Mouse (Mus musculus): ENCODE measurements around the gene Cat. TPM values are rescaled to one million over a fixed set of nuclear protein-coding genes. Genes with fewer than 3 reads are reported as not detected.
A peak's percentile ranks its signal among the peaks of the same experiment; 100 is the strongest.

Gene Cat
- polyA plus RNA-seq, 1 experiment from 2014 or later: 118 TPM

- H3K9me3 ChIP-seq (replicated peaks; ENCODE audit: control insufficient read depth, low read length): no peaks in the 10 kb centered on the region
- H3K9ac ChIP-seq (ENCODE audit: low read length): no peak overlapping the region
- no peaks in the 10 kb centered on the region for H3K36me3 ChIP-seq (ENCODE audit: control insufficient read depth, insufficient read depth, low read length)
- H3K4me2 ChIP-seq (ENCODE audit: low read depth, low read length): no peak overlapping the region
- H3K4me3 ChIP-seq (replicated peaks; ENCODE audit: low read length): no peak overlapping the region
- 40% methylated on average over 15 of the region's 15 CpGs for WGBS
- no peak for ATAC-seq (ENCODE audit: insufficient read depth, low FRiP score)
- no peak overlapping the region for H3K27ac ChIP-seq (ENCODE audit: low read length)
- no peaks in the 10 kb centered on the region for H3K27me3 ChIP-seq (ENCODE audit: control insufficient read depth, insufficient read depth, low read length)
- no peaks in the 10 kb centered on the region for H3K4me1 ChIP-seq (ENCODE audit: control insufficient read depth, insufficient read depth, low read length)
Observed at GRCm38 (mm10) chr2:103420650-103421507, 64.1 kb downstream of the Cat start.

GRCm38 (mm10) chr2:103415774-103416173 is 69.2 kb downstream of the Cat start:
- Histone ChIP-seq H3K4me2 (ENCODE audit: low read depth, low read length) (no peak overlapping the region), H3K9ac (ENCODE audit: low read length) (no peak overlapping the region), H3K4me1 (ENCODE audit: control insufficient read depth, insufficient read depth, low read length) (no peaks in the 10 kb centered on the region), H3K27ac (ENCODE audit: low read length) (no peak overlapping the region), H3K27me3 (ENCODE audit: control insufficient read depth, insufficient read depth, low read length) (no peaks in the 10 kb centered on the region), H3K36me3 (ENCODE audit: control insufficient read depth, insufficient read depth, low read length) (no peaks in the 10 kb centered on the region), H3K4me3 (replicated peaks; ENCODE audit: low read length) (no peak overlapping the region), H3K9me3 (replicated peaks; ENCODE audit: control insufficient read depth, low read length) (no peaks in the 10 kb centered on the region)
- ATAC-seq (ENCODE audit: insufficient read depth, low FRiP score): no peak
- WGBS: 80% methylated on average over 3 of the region's 3 CpGs

GRCm38 (mm10) chr2:103413381-103413780 is 71.6 kb downstream of the Cat start:
- Histone ChIP-seq H3K27ac (ENCODE audit: low read length) (no peak overlapping the region), H3K27me3 (ENCODE audit: control insufficient read depth, insufficient read depth, low read length) (no peaks in the 10 kb centered on the region), H3K4me1 (ENCODE audit: control insufficient read depth, insufficient read depth, low read length) (no peaks in the 10 kb centered on the region), H3K9ac (ENCODE audit: low read length) (no peak overlapping the region), H3K4me3 (replicated peaks; ENCODE audit: low read length) (no peak overlapping the region), H3K4me2 (ENCODE audit: low read depth, low read length) (no peak overlapping the region), H3K9me3 (replicated peaks; ENCODE audit: control insufficient read depth, low read length) (no peaks in the 10 kb centered on the region), H3K36me3 (ENCODE audit: control insufficient read depth, insufficient read depth, low read length) (no peaks in the 10 kb centered on the region)
- peak; percentile 35; the same call in 1 of the 2 replicates for ATAC-seq (ENCODE audit: insufficient read depth, low FRiP score)
- 38% methylated on average over 5 of the region's 5 CpGs for WGBS

GRCm38 (mm10) chr2:103411816-103412215 is 73.1 kb downstream of the Cat start:
- Histone ChIP-seq H3K4me1 (ENCODE audit: control insufficient read depth, insufficient read depth, low read length) (no peaks in the 10 kb centered on the region), H3K9me3 (replicated peaks; ENCODE audit: control insufficient read depth, low read length) (no peaks in the 10 kb centered on the region), H3K36me3 (ENCODE audit: control insufficient read depth, insufficient read depth, low read length) (no peaks in the 10 kb centered on the region), H3K4me3 (replicated peaks; ENCODE audit: low read length) (no peak overlapping the region), H3K4me2 (ENCODE audit: low read depth, low read length) (no peak overlapping the region), H3K27ac (ENCODE audit: low read length) (no peak overlapping the region), H3K9ac (ENCODE audit: low read length) (no peak overlapping the region), H3K27me3 (ENCODE audit: control insufficient read depth, insufficient read depth, low read length) (no peaks in the 10 kb centered on the region)
- WGBS: 86% methylated on average over 3 of the region's 3 CpGs
- ATAC-seq (ENCODE audit: insufficient read depth, low FRiP score): no peak

GRCm38 (mm10) chr2:103411348-103411747 is 73.6 kb downstream of the Cat start, which contains the start of gene Elf5:
Gene Elf5 (plus strand): TSS chr2:103411688.
- Histone ChIP-seq H3K4me1 (ENCODE audit: control insufficient read depth, insufficient read depth, low read length) (no peaks in the 10 kb centered on the region), H3K27ac (ENCODE audit: low read length) (no peak within 1 kb of the TSS)
- 74% methylated on average over 6 of the region's 6 CpGs for WGBS

GRCm38 (mm10) chr2:103406239-103406638 is 78.7 kb downstream of the Cat start:
- H3K36me3 ChIP-seq (ENCODE audit: control insufficient read depth, insufficient read depth, low read length): no peaks in the 10 kb centered on the region
- no peak for ATAC-seq (ENCODE audit: insufficient read depth, low FRiP score)
- 56% methylated on average over 3 of the region's 3 CpGs for WGBS
- no peak overlapping the region for H3K9ac ChIP-seq (ENCODE audit: low read length)
- H3K27ac ChIP-seq (ENCODE audit: low read length): no peak overlapping the region
- no peak overlapping the region for H3K4me2 ChIP-seq (ENCODE audit: low read depth, low read length)
- no peaks in the 10 kb centered on the region for H3K4me1 ChIP-seq (ENCODE audit: control insufficient read depth, insufficient read depth, low read length)
- no peak overlapping the region for H3K4me3 ChIP-seq (replicated peaks; ENCODE audit: low read length)
- H3K27me3 ChIP-seq (ENCODE audit: control insufficient read depth, insufficient read depth, low read length): no peaks in the 10 kb centered on the region
- H3K9me3 ChIP-seq (replicated peaks; ENCODE audit: control insufficient read depth, low read length): no peaks in the 10 kb centered on the region

More at GRCm38 (mm10) chr2:103411348-103411747, 73.6 kb downstream of the Cat start, which contains the start of gene Elf5:
- no peak for ATAC-seq (ENCODE audit: insufficient read depth, low FRiP score)
- H3K9me3 ChIP-seq (replicated peaks; ENCODE audit: control insufficient read depth, low read length): no peaks in the 10 kb centered on the region
- no peak within 1 kb of the TSS for H3K4me2 ChIP-seq (ENCODE audit: low read depth, low read length)
- H3K27me3 ChIP-seq (ENCODE audit: control insufficient read depth, insufficient read depth, low read length): no peaks in the 10 kb centered on the region
- H3K9ac ChIP-seq (ENCODE audit: low read length): no peak within 1 kb of the TSS
- no peaks in the 10 kb centered on the region for H3K36me3 ChIP-seq (ENCODE audit: control insufficient read depth, insufficient read depth, low read length)
- H3K4me3 ChIP-seq (replicated peaks; ENCODE audit: low read length): no peak within 1 kb of the TSS

Other genes starting within 250 kb of the Cat start
- 39.1 and 52.8 TPM in 2 replicates for gene Ehf, start 181.9 kb downstream of the Cat start, polyA plus RNA-seq (2015; fragmentation: Nextera tagmentation; extraction: Ambion mirVana)
- gene Elf5, start 73.5 kb downstream of the Cat start, polyA plus RNA-seq (2015; fragmentation: Nextera tagmentation; extraction: Ambion mirVana): 3.3 and 4.7 TPM in 2 replicates
- gene Abtb2, start 81.2 kb upstream of the Cat start, polyA plus RNA-seq (2015; fragmentation: Nextera tagmentation; extraction: Ambion mirVana): 4.8 and 5.3 TPM in 2 replicates

Measured in stomach, embryonic 16.5 days (tissue).